Mouse (Mus musculus): ENCODE results near the gene Krt12.

The Krt12 gene

GRCm38 (mm10) chr11:99398832-99399231 lies 23.2 kb downstream of the Krt12 start:
- no peak for DNase-seq (ENCODE audit: low read depth, low spot score)

GRCm38 (mm10) chr11:99398084-99398483 lies 24.0 kb downstream of the Krt12 start:
- no peak for DNase-seq (ENCODE audit: low read depth, low spot score)

DNA sequence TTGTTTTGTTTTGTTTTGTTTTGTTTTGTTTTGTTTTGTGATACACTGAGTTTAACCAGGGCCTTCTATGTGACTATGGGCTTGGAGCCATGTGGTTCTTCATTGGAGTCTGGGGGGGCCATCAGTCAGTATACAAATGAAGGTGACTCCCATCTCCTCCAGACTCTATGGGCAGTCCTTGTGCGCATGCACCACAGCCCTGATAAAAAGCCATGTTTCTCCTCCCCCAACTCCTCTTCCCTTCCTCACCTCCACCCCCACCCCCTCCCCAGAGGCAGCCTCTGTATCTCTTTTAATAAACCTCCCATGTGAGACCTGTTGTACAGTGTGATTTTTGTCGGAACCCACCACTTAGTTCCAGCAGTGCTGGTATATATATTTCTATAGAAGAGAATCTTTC lies 25.4 kb downstream of the Krt12 start:
- no peak for DNase-seq (ENCODE audit: low read depth, low spot score)

DNA sequence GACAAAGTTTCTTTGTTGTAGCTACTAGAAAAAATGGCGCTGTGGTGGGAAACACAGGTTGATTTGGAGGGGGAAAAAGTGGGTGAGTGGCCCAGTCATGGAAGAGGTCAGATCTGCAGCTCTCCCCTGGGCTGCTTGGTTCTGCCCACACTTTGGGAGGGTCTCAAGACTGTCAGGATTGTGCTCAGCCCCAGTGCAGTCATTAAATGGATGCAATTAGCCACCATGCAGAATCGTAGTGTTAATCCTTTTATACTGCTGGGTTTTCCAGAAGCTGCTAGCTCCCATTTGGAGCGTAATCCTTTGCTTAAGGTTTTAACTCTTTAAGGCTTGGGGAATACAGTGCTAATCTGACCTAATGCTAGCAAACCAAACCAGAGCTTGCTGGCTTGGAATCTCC lies 26.0 kb downstream of the Krt12 start:
- no peak for DNase-seq (ENCODE audit: low read depth, low spot score)

DNA sequence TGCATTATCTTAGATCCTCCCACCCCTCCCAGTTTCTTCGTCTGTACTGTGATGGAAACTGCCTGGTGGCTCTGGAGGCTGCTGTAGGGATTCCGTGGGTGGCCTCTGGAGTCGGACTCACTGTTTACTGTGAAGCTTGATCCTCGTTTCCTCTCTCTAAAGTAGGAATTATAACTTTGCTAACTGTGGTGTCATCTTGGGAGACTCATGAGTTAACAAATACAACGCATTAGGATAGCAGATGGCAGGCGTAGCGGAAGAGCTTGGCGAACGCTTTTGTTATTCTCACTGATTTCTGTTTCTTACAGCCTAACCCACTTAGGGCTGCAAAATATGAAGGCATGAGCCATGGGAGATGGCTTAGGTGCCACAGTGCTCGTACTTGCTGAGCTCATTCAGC lies 29.6 kb downstream of the Krt12 start:
- no peak for DNase-seq (ENCODE audit: low read depth, low spot score)

GRCm38 (mm10) chr11:99391375-99391774 lies 30.7 kb downstream of the Krt12 start:
- no peak for DNase-seq (ENCODE audit: low read depth, low spot score)

GRCm38 (mm10) chr11:99390866-99391265 lies 31.2 kb downstream of the Krt12 start:
- no peak for DNase-seq (ENCODE audit: low read depth, low spot score)

- peak; percentile 38 for DNase-seq (ENCODE audit: low read depth, low spot score)
Measured at GRCm38 (mm10) chr11:99389264-99389663, 32.8 kb downstream of the Krt12 start, which contains the start of gene Krt10. Gene Krt10, minus strand, starts transcription at chr11:99389364.

DNA sequence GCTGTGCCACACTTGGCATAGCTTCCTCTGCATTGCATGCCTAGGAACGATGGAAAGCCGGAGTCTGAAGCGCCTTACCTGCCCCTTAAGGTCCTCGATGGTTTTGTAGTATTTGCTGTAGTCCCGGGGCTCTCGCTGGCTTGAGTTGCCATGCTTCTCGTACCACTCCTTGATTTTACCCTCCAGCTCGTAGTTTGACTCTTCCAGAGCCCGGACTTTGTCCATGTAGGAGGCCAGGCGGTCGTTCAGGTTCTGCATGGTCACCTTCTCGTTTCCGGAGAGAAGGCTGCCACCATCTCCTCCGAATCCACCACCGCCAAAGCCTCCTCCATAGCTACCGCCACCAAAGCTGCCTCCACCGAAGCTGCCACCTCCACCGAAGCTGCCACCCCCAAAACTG lies 33.4 kb downstream of the Krt12 start:
- DNase-seq (ENCODE audit: low read depth, low spot score), result no peak

- peak; percentile 89 for DNase-seq (ENCODE audit: low read depth, low spot score)
Measured at GRCm38 (mm10) chr11:99385813-99386721, 36.0 kb downstream of the Krt12 start.

DNA sequence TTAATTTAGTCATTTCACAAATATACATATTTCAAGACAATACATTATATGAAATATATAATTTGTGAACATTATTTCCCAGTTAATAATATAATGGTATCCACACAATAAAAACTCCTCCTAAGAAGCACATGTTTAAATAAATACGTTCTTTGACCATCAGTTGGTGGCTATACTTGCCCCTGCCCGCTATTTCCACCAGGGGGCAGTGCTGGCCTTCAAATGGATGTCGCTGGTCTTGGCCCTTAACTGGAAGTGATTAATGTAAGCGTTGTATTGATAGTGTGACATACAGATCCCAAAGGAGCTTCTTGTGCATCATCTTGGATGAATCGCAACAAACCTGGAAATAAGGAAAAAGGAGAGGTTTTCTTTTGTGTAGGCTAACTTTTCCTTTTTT lies 42.5 kb downstream of the Krt12 start:
- peak; percentile 76 for DNase-seq (ENCODE audit: low read depth, low spot score)

GRCm38 (mm10) chr11:99374803-99375202 lies 47.3 kb downstream of the Krt12 start, which contains the start of gene Krt28:
Gene Krt28, minus strand, starts transcription at chr11:99374903.
- no peak for DNase-seq (ENCODE audit: low read depth, low spot score)

DNA sequence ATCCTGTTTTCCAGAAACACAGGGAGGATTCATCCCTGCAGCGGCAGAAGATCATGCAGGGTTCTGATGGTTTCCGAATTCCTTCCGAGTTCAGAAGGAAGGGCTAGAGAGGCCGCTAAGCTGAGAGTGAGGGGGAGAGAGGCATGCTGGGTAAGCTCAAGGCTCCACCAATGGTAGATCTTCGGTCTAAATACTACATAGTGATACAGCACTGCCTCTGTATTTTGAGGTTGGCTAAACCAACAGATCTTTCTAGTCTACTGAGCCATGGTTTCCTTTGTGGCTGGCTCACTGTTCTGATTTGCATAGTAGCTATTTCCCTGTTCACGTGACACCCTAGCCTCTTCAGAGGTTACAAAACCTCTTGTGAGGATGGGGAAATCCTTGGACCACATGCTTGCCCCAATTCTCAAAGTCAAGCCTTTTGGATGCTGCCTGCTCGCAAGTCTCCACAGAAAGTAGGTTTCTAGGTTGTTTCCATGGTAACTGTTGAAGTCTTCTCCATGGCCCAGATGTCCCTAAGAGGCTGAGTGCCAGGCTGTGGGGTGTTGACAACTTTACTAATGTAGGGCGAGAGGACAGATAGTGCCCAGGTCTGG lies 52.1 kb downstream of the Krt12 start:
- peak; percentile 23 for DNase-seq (ENCODE audit: low read depth, low spot score)

GRCm38 (mm10) chr11:99369229-99369628 lies 52.8 kb downstream of the Krt12 start:
- peak; percentile 83 for DNase-seq (ENCODE audit: low read depth, low spot score)

DNA sequence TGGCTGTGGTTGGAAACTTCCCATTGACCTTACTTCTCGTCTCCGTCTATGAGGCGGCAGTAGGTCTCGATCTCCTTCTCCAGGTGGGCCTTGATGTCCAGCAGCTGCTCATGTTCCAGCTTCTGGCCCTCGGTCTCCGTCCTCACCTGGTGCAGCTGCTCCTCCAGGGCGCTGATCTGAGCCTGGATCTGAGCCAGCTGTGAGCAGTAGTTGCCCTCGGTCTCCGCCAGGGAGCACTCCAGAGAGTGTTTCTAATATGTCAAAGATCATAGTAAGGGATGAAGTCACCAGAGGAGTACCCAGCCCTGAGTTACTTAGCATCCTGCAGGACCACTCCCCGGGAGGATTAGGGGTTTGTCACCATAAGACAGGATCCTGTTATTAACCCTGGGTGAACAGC lies 55.3 kb downstream of the Krt12 start:
- DNase-seq (ENCODE audit: low read depth, low spot score), result peak; percentile 52
